Comparison of ENCODE assay signal across 14 mouse cellular contexts in genomic region chr7:112785271-112785670, GRCm38 (mm10).
A peak's percentile ranks its signal among the peaks of the same experiment; 100 is the strongest.
DNase-seq lines count a peak whose midpoint lies in the region.
"Had no signal": no experiment of that assay in that cellular context is flagged by ENCODE, and none has a peak within 500 bp of the region (broad histone marks: within the 10 kb centered on the region; RNA-seq: fewer than 3 reads in every experiment).

No protein-coding gene starts in this region.

- peak; percentile 49 for DNase-seq in kidney, adult 11 months
- DNase-seq in kidney, adult 18-20 months = no peak
- DNase-seq in kidney, adult 8-10 months = peak; percentile 48 to 52
- peak; percentile 45 for DNase-seq in kidney, postnatal 10 days
- DNase-seq in cerebellum, postnatal 10 days = no peak
- DNase-seq in thymus, adult 18-20 months = no peak
- DNase-seq in urinary bladder, postnatal 36 days (ENCODE audit: low spot score in 2 of 2) = no peak
- DNase-seq: adrenal gland, postnatal 14 days; B cell, adult 2 months; cerebellum, adult 9-10 months; heart, postnatal 10 days; retina, postnatal 1 day; right cerebral cortex, postnatal 25 days; thymus, adult 2 months had no signal

Comparison
In these comparisons a context has a peak if more than half of its experiments do, and no peak if none do; other contexts are left out.
1. DNase-seq: peak in kidney, adult 11 months (single experiment), kidney, adult 8-10 months (2 of 2) and kidney, postnatal 10 days (single experiment); none in kidney, adult 18-20 months (single experiment), cerebellum, postnatal 10 days (0 of 2), thymus, adult 18-20 months (0 of 2) and urinary bladder, postnatal 36 days (0 of 2).